Comparison of ENCODE assay signal across 26 mouse cellular contexts in the genomic region with DNA sequence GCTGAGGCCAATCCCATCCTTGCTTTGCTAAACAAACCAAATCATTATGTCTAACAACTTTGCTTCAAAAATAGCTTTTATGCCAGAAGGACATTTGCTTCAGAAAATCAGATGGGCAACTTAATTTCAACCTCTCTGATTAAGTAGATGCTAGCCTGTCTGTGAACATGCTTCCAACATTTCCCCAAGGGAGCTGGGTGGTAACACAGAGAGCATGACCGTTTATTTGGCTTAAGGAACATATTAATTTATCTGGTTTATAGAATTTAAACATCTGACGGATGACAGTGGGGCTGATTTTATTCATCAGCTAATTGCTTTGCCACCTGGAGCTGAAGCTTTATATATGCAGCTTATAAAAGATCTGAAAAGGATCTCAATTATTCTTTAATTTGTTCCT.
DNase-seq lines count a peak whose midpoint lies in the region; ATAC-seq and TF ChIP-seq lines count a peak whose summit lies in the region.
"Had no signal": no experiment of that assay in that cellular context is flagged by ENCODE, and none has a peak within 500 bp of the region (broad histone marks: within the 10 kb centered on the region; RNA-seq: fewer than 3 reads in every experiment).

No protein-coding gene starts in this region.

- no peak for TF ChIP-seq CTCF in lung, embryonic 14.5 days (IDR thresholded peaks at IDR 0.05; ENCODE audit: low read depth)

- H3K4me3 ChIP-seq in forebrain, embryonic 15.5 days = no peak overlapping the region
- no peak overlapping the region for H3K4me3 ChIP-seq in forebrain, embryonic 11.5 days (ENCODE audit: low read depth, low read length)
- no peak overlapping the region for H3K4me3 ChIP-seq in lung, embryonic 14.5 days (ENCODE audit: low read depth, low read length)
- H3K4me3 ChIP-seq in midbrain, embryonic 16.5 days (ENCODE audit: low read depth, low read length) = no peak overlapping the region
- H3K4me3 ChIP-seq in midbrain, embryonic 11.5 days (ENCODE audit: low read depth, low read length) = no peak overlapping the region
- H3K4me3 ChIP-seq: embryonic facial prominence, embryonic 12.5 days; embryonic facial prominence, embryonic 15.5 days; gastrocnemius, adult 2 months; hindbrain, embryonic 10.5 days; hindbrain, embryonic 15.5 days had no signal

- H3K27me3 ChIP-seq in forebrain, embryonic 15.5 days = no peaks in the 10 kb centered on the region
- no peaks in the 10 kb centered on the region for H3K27me3 ChIP-seq in forebrain, embryonic 11.5 days (ENCODE audit: control insufficient read depth, insufficient read depth, low read length)
- no peaks in the 10 kb centered on the region for H3K27me3 ChIP-seq in lung, embryonic 14.5 days (ENCODE audit: insufficient read depth, low read length)
- no peaks in the 10 kb centered on the region for H3K27me3 ChIP-seq in midbrain, embryonic 16.5 days (ENCODE audit: control insufficient read depth, insufficient read depth, low read depth, low read length)
- H3K27me3 ChIP-seq in midbrain, embryonic 11.5 days (ENCODE audit: control insufficient read depth, insufficient read depth, low read length) = no peaks in the 10 kb centered on the region
- H3K27me3 ChIP-seq: CH12.LX; embryonic facial prominence, embryonic 12.5 days; embryonic facial prominence, embryonic 15.5 days; hindbrain, embryonic 15.5 days had no signal

- H3K9ac ChIP-seq in forebrain, embryonic 15.5 days (replicated peaks) = no peak overlapping the region
- H3K9ac ChIP-seq in forebrain, embryonic 11.5 days (ENCODE audit: low read length) = no peak overlapping the region
- no peak overlapping the region for H3K9ac ChIP-seq in lung, embryonic 14.5 days
- no peak overlapping the region for H3K9ac ChIP-seq in midbrain, embryonic 16.5 days (ENCODE audit: low read depth, low read length)
- H3K9ac ChIP-seq in midbrain, embryonic 11.5 days (ENCODE audit: low read length) = no peak overlapping the region
- H3K9ac ChIP-seq: embryonic facial prominence, embryonic 12.5 days; embryonic facial prominence, embryonic 15.5 days; forebrain, postnatal 0 days; hindbrain, embryonic 15.5 days had no signal

- H3K4me1 ChIP-seq in forebrain, embryonic 15.5 days = peaks cover 23% of the 10 kb centered on the region
- H3K4me1 ChIP-seq in forebrain, embryonic 11.5 days (replicated peaks; ENCODE audit: control insufficient read depth, insufficient read depth, low read length) = no peaks in the 10 kb centered on the region
- peaks cover 3% of the 10 kb centered on the region; the same call in 1 of the 2 replicates for H3K4me1 ChIP-seq in lung, embryonic 14.5 days (ENCODE audit: insufficient read depth)
- H3K4me1 ChIP-seq in midbrain, embryonic 16.5 days (ENCODE audit: control insufficient read depth, insufficient read depth, low read length) = 0 out of 2 replicates have a peak, but pooled peaks cover 3% of the 10 kb centered on the region
- H3K4me1 ChIP-seq in midbrain, embryonic 11.5 days (ENCODE audit: control insufficient read depth, insufficient read depth, low read length) = no peaks in the 10 kb centered on the region
- H3K4me1 ChIP-seq: embryonic facial prominence, embryonic 12.5 days; embryonic facial prominence, embryonic 15.5 days; hindbrain, embryonic 10.5 days had no signal

- H3K4me2 ChIP-seq in forebrain, embryonic 15.5 days (replicated peaks) = no peak overlapping the region
- no peak overlapping the region for H3K4me2 ChIP-seq in forebrain, embryonic 11.5 days (ENCODE audit: low read depth, low read length, severe bottlenecking)
- no peak overlapping the region for H3K4me2 ChIP-seq in lung, embryonic 14.5 days
- no peak overlapping the region for H3K4me2 ChIP-seq in midbrain, embryonic 16.5 days (ENCODE audit: low read length)
- H3K4me2 ChIP-seq in midbrain, embryonic 11.5 days = no peak overlapping the region
- H3K4me2 ChIP-seq: embryonic facial prominence, embryonic 12.5 days; embryonic facial prominence, embryonic 15.5 days; heart, embryonic 11.5 days; hindbrain, embryonic 15.5 days had no signal

- no peaks in the 10 kb centered on the region for H3K36me3 ChIP-seq in forebrain, embryonic 15.5 days
- H3K36me3 ChIP-seq in forebrain, embryonic 11.5 days (ENCODE audit: control insufficient read depth, insufficient read depth, low read length) = no peaks in the 10 kb centered on the region
- no peaks in the 10 kb centered on the region for H3K36me3 ChIP-seq in lung, embryonic 14.5 days (ENCODE audit: insufficient read depth)
- H3K36me3 ChIP-seq in midbrain, embryonic 16.5 days (ENCODE audit: control insufficient read depth, insufficient read depth, low read length) = no peaks in the 10 kb centered on the region
- no peaks in the 10 kb centered on the region for H3K36me3 ChIP-seq in midbrain, embryonic 11.5 days (ENCODE audit: control insufficient read depth, insufficient read depth, low read length)
- H3K36me3 ChIP-seq: embryonic facial prominence, embryonic 12.5 days; embryonic facial prominence, embryonic 15.5 days; G1E; hindbrain, embryonic 10.5 days; hindbrain, embryonic 15.5 days had no signal

- no peak overlapping the region for H3K27ac ChIP-seq in forebrain, embryonic 15.5 days (replicated peaks)
- H3K27ac ChIP-seq in forebrain, embryonic 11.5 days (ENCODE audit: low read depth, low read length) = no peak overlapping the region
- no peak overlapping the region for H3K27ac ChIP-seq in lung, embryonic 14.5 days (ENCODE audit: low read depth)
- H3K27ac ChIP-seq in midbrain, embryonic 16.5 days (ENCODE audit: low read length) = no peak overlapping the region
- no peak overlapping the region for H3K27ac ChIP-seq in midbrain, embryonic 11.5 days (ENCODE audit: low read depth, low read length)
- H3K27ac ChIP-seq: embryonic facial prominence, embryonic 12.5 days; embryonic facial prominence, embryonic 15.5 days; gastrocnemius, adult 2 months; hindbrain, embryonic 10.5 days; hindbrain, embryonic 15.5 days had no signal

- 21% methylated on average over 2 of the region's 2 CpGs for WGBS in forebrain, embryonic 15.5 days
- WGBS in forebrain, embryonic 11.5 days = 70% methylated on average over 2 of the region's 2 CpGs
- 48% methylated on average over 2 of the region's 2 CpGs for WGBS in lung, embryonic 14.5 days
- WGBS in midbrain, embryonic 16.5 days = 37% methylated on average over 2 of the region's 2 CpGs
- WGBS in midbrain, embryonic 11.5 days = 72% methylated on average over 2 of the region's 2 CpGs

- intact Hi-C loops in heart, postnatal 36 days (cut with DNase I) = no loop called here

- H3K9me3 ChIP-seq in forebrain, embryonic 15.5 days = no peaks in the 10 kb centered on the region
- no peaks in the 10 kb centered on the region for H3K9me3 ChIP-seq in forebrain, embryonic 11.5 days (ENCODE audit: control insufficient read depth, low read length)
- peaks cover 1% of the 10 kb centered on the region; the same call in 1 of the 2 replicates for H3K9me3 ChIP-seq in lung, embryonic 14.5 days (ENCODE audit: low read depth, low read length)
- no peaks in the 10 kb centered on the region for H3K9me3 ChIP-seq in midbrain, embryonic 16.5 days (replicated peaks; ENCODE audit: control insufficient read depth, low read length, poor library complexity, severe bottlenecking)
- H3K9me3 ChIP-seq in midbrain, embryonic 11.5 days (ENCODE audit: control insufficient read depth, low read length) = no peaks in the 10 kb centered on the region
- H3K9me3 ChIP-seq: embryonic facial prominence, embryonic 12.5 days; embryonic facial prominence, embryonic 15.5 days; G1E; hindbrain, embryonic 15.5 days had no signal

- 0 out of 2 replicates have a peak, but pooled peaks have one; percentile 49 for ATAC-seq in forebrain, embryonic 15.5 days (replicated peaks)
- no peak for ATAC-seq in forebrain, embryonic 11.5 days (replicated peaks; ENCODE audit: low FRiP score)
- no peak for ATAC-seq in lung, embryonic 14.5 days (ENCODE audit: insufficient read depth)
- 0 out of 2 replicates have a peak, but pooled peaks have one; percentile 54 for ATAC-seq in midbrain, embryonic 16.5 days
- ATAC-seq in midbrain, embryonic 11.5 days (ENCODE audit: low FRiP score) = no peak
- ATAC-seq: forebrain, postnatal 0 days; Patski had no signal

- no peak for DNase-seq in forebrain, embryonic 11.5 days (ENCODE audit: low spot score)
- DNase-seq in lung, embryonic 14.5 days = peak; percentile 55
- DNase-seq in lung, postnatal 25 days (ENCODE audit: low spot score) = no peak
- no peak for DNase-seq in midbrain, embryonic 11.5 days (ENCODE audit: low spot score, missing footprints)
- DNase-seq in heart, postnatal 36 days = no peak
- DNase-seq: adrenal gland, postnatal 10 days; adrenal gland, postnatal 36 days; B cell, adult 2 months; cerebellum, adult 11 months; cerebellum, adult 2 months; cerebellum, adult 9-11 months; cerebellum, postnatal 25 days; gastrocnemius, adult 2 months; gastrocnemius, postnatal 14 days; heart, adult 11 months had no signal

Comparison
In these comparisons a context has a peak if more than half of its experiments do, and no peak if none do; other contexts are left out.
1. ATAC-seq: peak in forebrain, embryonic 15.5 days (single experiment) and midbrain, embryonic 16.5 days (single experiment); none in forebrain, embryonic 11.5 days (single experiment), lung, embryonic 14.5 days (single experiment) and midbrain, embryonic 11.5 days (single experiment).